Mouse (Mus musculus) NIH3T3 (cell line): Measurements from ENCODE around the gene Plcb1.

Experiments used
- DNase-seq: peaks from one replicate; pipeline ENCODE4 v3.0.0-alpha.2; 2012; ENCODE audit warnings: low read depth

The Plcb1 gene

DNA sequence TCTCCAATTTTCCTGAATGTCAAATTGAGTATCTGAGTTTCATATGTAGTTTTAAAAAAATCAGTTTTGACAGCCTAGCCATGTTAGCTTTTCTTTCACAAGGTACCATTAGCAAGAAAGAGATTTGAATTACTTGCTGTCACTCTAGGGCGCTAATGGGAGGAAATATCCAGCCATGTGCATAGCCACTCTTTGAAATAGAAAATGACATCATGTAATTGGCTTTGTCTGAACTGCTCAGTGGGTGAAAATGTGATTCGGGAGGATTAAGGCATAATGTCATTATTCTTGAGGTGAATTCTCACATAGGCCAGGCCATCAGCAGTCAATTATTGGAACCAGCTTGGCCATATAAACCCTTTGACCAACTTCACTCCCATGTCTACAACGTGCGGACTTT, 285.5 kb downstream of the Plcb1 start:
- DNase-seq, result no peak

DNA sequence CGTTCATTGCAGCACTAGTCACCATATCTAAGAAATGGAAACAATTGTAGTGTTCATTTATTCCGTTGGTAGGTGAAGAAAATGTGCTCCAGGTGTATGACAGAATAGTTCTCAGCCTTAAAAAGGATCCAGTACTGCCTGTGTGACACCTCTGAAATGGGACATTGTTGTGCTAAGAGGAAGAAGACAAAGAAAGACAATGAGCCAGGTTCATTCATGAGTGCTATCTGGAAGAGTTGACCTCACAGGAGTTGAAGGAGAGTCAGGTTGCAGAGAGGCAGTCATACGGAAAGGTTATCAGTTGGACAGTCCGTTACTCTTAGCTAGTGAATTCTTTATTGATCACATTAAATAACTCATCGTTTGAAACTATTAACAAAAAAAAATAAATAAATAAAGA, 286.6 kb downstream of the Plcb1 start:
- DNase-seq, result no peak

DNA sequence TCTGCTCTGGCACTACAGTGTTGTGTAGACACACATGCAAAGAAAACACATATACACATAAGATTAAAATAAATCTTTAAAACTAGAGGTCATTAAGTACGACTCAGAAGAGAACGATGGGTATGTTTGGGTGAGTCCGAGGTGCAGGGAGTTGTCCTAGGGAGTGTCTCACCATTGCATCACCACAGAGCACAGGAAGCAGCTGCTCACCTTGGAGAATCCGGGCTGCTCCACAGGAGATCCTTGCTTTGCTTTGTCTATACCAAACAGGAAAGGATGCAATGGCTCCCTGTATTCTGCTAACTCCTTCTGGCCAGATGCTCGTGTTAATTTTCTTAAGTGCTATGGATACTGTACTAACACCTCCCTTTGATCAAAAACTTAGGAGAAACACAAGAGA, 287.1 kb downstream of the Plcb1 start:
- DNase-seq, result no peak

DNA sequence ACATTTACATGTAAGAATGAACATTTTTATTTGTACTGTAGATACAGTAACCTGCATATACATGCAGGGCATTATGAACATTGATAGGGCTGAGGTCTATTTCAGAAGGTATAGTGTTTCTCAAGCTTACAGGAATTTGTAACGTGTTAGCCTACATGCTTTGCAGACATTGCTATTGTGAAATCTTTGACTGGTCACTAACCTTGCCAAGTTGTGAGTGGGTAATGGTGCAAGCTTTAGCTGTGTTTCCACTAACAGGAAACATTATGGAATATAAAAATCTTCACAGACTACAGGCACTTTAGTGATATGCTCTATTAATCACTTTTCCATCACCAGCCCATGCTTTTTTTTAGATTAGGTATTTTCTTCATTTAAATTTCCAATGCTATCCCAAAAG, 289.5 kb downstream of the Plcb1 start:
- peak; percentile 43 for DNase-seq

DNA sequence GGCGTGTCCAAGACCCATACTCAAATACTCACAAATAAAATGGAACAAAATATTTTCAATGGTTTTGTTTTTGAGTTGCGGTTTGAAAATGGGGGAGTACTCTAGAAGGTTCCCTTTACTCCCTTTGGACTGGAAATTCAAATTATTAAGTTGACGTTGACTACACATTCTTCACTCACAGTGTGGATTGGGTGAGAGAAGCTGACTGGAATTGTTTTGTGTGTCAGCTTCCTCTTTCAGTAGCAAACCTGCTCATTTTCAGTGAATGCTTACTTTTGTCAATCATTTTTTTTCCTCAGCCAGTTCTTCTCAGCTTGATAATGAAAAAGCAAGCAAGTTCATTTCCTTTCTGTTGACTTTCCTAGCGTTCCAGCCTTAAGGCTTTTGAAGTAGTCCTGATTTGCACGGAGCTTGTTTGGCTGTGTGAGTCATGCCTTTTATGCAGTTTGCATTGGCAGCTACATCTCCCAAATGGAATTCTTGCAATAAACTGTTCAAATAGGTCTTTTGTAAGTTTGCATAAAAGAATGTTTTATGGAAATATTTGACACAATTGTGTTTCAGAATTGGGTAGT, 306.8 kb downstream of the Plcb1 start:
- DNase-seq, result peak; percentile 53

DNA sequence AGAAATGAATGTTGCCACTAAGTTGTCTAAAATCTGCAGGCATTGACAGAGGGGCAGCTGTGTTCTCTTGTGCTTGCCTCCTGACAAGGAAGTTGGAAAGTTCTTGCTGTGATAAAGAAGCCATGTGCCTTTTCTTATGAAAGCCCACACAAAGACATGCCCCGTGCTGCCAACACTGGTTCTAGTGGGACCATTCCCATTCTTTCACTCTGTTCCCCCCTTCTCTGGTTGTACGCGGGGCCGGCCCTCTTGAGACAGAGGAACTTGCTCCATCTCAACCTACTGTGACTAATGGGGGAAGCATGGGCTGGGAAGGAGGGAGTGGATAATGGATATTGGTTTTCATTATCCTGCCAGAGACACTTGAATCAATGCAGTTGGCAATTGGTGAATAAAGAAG, 315.4 kb downstream of the Plcb1 start:
- DNase-seq, result no peak

DNA sequence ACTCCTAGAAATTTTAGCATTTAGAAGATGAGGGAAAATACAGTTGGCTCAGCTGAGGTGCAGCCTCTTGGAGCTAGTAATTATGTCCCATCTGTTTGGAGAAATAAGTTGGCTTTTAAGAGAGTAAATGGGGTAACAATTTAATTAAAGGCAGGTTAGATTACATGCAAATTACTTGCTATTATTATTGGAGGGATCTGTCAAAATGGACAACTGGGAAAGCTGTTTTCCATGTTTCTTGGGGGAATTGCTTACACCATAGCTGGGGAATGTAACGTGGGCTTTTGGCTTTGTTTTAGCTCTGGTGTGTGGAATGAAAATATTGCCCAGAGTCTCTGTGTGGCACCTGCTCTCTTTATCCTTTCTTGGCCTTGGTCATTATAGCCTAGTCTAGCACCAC, 316.1 kb downstream of the Plcb1 start:
- DNase-seq, result no peak

DNA sequence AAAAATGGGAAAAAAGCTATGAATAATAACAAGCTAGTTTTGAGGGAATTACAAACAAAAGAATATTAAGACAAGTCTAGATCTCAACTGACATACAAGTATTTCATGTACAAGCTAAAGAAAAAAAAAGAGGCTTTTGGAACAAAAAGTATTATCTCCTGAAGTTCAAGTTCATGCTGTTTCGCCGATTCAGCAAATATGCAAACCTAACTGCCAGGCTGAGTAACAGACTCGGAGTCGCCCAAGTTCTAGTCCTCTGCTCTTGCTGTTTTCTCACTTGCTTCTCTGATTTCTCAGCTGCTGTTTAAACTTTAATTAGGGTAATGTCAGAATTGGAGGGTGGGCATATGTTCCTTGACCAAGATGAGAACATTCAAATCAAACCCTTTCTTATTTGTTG, 320.8 kb downstream of the Plcb1 start:
- DNase-seq, result no peak

DNA sequence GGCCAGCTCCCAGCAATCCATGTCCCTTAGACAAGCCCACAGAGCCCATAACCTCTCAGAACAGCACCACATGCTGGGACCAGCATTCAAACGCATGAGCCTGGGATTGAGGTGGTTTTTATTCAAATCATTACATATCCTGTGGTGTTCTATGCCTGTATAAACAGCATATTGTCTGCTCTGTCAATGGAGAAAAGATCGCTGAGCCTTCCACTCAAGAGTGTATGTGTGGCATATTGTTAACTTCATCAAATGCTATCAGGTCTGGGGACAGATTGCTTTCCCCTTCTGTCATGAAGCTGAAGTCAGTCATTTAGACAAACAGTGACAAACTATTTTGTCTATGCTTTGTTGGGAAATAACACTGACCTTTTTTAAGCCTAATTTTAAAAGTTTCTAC, 322.7 kb downstream of the Plcb1 start:
- DNase-seq, result no peak

DNA sequence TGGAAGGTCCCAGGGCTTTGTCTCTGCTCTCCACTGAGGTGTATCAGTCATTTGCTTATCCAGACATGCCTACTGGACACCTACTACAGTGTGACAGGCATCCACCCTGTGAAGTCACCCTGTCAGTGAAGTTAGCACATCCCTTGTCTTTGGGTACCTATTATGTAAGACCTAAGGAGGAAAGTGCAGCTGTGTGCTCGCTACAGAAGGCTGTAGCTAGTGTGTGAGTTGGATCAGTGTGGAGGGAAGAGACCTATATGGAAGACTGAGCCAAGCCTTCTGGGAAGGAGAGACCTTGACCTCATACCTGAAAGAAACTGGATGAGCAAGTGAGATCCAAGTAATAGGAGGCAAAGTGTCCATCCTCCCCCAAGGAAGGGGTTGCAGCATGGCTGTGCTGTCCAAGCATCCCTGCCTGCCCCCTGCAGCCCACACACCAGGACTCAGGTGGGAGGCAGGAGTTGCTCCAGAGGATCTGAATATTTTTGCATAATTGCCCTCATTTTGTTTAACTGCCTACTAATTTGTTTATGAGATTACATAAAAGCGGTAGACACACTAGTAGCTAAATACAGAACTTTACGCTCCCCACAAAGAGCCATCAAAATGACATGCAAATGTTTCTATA, 328.7 kb downstream of the Plcb1 start:
- no peak for DNase-seq

DNA sequence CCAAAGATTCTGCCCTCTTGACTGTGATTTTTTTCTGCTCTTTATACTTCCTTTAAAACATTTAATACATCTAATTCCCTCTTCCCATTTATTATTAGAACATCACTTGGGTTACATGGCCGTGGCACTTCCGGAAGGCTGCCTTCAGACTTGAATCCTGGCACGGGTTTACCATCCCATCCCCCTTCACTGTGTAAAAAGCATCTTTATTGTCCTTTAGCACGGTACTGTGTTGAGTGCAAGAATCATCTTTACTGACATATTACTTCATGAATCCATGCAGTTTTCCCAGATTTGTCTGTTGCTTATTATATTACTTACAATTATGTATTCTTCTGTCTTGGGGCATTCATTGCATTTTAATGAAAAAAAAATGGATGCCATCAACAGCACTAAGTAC, 337.2 kb downstream of the Plcb1 start:
- no peak for DNase-seq

DNA sequence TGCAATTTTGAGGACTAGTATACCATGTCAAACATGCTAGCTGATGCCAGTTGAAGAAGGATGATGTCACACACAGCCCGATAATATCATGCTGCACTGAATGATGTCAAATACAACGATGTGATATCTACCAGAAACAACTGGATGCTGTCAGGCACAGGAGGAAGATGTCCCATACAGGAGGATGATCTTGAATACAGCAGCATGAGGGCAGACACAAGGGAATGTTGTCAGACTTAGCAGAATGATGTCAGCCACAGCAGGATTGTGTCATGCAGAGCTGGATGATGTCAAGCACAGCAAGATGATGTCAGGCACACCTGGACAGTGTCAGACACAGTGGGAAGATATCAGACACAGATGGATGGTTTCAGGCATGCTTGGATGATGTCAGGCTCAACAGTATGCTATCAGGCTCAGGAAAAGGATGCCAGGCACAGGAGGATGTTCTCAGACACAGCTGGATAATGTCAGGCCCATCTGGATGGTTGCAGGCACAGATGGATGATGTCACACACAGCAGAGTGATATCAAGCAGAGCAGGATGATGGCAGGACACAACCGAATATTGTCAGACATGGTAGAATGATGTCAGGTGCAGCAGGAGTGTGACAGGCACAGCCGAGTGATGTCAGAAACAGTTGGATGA, 338.0 kb downstream of the Plcb1 start:
- DNase-seq, result no peak

DNA sequence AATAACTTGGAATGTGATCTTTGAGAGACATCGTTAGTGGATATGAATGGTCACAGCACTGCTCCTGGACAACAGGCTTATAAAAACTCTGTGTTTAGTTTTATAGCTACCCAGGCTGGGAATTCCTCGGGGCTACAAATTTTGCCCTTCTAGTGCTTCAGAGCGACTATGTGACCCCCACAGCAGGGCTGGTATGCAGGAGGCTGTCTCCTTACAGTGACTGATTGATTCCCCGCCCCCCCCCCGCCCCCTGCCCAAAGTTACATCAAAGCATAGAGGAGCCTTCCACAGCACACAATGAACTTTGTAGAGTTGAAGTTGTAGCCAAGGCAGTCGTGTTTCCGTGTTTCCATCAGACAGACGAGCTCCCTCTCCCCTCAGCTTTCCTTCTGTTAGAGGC, 354.7 kb downstream of the Plcb1 start:
- no peak for DNase-seq

DNA sequence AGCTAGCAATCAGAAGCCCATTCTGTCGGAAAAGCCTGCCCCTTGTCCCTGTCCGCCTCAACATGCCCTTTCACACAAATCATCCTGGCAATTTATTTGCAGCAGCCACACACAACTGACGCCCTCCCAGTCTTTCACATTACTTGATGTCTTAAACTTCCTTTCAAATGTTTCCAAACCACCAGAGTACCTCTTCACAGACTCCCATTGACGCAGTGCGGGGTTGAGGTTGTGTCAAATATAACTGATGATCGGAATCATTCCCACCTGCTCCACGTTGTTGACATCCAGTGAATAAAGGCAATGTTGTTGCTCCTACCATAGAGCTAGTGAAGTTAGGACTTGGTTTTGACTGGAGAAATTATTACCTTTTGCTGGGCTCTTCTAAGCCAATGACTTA, 366.4 kb downstream of the Plcb1 start:
- no peak for DNase-seq

DNA sequence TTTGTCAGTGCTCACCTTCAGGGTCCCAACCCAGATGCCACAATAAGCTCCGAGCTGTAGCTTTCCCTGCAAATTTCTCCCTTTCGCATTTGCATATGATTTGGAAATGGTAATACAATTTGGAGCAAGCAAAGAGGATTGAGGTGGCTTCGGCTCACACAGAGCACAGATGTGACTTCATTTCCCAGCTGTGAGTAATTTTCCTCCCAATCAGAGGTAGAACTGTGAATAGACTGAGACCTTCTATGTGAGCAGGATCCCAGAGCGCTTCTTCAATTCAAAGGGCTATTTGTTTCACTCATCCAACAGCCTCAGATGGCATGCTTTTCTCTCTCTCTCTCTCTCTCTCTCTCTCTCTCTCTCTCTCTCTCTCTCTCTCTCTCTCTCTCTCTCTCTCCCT, 367.4 kb downstream of the Plcb1 start:
- DNase-seq, result peak; percentile 9

DNA sequence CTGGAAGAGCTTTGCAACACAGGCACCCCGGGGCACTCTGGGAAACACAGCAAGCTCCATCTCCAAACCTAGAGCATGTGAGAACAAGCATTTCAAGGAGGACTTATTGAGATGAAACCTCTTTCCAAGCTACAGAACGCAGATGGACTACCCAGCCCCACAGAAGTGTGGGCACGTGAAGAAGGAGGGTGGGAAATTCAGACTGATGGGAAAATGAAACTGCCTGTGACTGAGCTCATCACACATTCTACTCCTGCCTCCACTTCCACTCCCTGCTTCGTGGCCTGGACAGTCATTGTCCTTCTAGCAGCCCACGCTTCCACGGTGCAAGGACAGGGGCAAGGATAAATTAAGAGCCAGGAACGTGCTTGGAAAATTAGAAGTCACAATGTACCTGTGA, 370.2 kb downstream of the Plcb1 start:
- DNase-seq, result no peak

DNA sequence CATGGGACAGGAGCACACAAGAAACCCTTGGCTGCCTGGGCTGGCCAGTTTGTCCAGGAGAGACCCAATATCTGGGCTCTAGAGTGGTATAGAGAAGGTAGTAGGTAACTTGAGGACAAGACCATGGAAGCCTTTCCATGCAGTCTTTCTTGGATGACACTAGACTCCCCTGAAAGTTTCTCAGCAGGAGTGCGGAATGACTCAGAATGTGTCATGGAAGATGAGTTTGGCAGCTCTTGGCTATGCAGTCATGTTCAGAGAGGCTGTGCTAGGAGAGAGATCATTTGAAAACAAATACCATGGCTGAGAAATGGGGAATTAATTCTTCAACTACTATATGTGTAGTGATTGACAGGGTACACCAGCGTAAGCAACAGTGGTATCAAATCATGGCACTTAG, 372.1 kb downstream of the Plcb1 start:
- DNase-seq, result peak; percentile 56

DNA sequence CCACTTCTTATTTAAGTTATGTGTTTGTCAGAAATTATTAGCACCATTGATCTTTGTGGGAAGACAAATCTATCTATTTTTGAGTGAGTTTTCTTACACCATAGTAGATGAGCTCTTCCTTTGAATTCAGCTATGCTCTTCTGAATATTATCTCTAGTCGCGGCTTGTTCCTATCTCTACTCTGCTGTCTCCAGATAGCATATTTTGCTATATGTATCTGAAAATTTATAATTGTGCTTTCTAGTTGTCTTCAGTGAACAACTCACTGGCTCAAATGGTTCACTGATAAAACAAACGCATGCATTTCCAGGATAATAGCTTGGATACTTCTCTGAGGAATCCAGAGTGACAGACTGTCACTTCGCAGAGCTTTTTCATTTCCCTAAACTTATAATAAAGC, 375.8 kb downstream of the Plcb1 start:
- no peak for DNase-seq

DNA sequence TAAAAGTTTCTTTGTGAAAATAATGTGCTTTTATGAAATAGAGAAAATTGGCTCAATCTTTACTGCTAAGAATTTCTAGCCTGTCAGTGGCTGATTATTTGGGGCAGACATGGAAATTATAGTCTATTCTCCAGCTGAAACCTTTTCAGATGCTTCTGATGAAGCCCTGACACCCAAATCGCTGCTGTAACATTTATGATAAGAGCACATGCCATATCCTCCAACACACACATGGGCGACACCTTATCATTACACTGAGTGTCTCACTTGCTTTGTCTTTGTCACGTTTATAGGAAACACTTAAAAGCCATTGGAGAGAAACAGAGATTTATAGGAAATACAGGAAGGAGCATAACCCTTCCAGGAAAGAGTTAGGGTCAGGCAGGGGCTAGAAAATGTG, 379.6 kb downstream of the Plcb1 start:
- DNase-seq, result no peak

DNA sequence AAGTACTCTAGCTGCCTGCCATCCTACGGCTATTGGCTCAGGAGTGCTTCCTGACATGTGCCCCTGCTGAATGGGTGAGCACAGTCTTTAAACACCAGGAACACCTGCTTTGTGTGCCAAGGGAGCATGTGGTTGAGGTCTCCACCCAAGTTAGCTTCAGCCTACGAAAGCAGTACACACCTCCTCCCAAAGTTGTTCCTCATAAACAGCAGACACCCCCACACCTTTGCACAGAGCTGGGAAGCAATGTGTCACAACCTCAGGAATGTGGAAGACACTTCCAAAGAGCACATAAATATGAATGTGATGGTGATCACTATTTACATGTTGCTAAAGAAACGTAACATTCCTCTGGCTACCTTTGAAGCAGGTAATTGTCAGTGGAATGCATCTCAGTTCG, 389.7 kb downstream of the Plcb1 start:
- no peak for DNase-seq

DNA sequence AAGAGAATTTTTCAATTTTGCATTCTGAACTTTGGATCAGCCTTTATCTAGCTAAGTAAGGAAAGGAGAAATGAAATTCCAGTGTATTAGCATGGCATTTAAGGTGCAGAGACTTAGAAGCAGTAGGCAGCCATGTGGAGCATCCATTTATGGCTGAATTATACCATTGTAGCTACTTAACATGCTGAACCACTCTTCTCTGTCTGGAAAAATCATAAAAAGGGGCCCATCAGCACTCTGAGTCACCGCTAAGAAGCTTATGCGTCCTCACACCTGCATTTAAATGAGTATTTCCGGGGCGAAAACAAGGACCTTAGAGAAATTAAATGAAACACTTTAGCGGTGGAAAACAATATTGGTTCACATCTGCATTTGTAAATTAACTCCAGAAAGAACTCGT, 401.8 kb downstream of the Plcb1 start:
- DNase-seq, result no peak

DNA sequence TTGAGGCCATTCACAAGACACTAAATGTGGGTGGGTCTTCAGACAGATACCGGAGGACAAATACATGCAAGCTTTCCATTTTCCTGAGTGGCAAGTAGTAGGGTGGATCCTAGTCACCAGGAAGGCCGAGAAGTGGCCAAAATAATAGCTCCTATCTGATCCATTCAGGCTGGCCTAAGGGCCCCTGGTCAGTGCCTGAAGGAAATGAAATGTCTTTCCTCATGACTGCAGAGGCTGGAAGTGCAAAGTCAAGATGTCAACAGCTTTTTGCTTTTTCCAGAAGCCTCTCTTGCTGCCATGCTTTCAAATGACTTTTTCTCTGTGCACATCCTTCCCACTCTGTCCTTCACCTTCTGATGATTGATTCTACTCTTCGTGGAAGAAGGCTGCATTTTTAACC, 415.0 kb downstream of the Plcb1 start:
- DNase-seq, result no peak

DNA sequence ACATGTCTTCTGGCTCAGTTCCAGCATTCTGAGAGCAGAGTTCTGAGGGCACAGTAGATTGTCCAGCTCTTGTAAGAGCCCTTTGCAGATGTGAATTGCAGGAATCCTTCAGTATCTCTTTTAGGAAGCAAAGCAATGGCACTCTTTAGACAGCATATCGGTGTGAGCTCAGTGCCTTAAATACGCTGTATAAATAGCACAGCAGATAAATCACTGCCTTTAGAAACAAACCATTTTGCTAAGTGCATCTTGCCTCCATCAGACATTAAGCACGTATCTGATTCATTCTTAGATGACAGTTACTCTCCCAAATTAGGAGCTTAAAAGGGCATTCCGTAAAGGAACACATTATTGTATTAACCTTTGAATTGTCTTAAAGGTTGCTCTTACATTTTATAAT, 416.5 kb downstream of the Plcb1 start:
- DNase-seq, result no peak
